Mouse (Mus musculus): Measurements from ENCODE around the gene Hax1. TPM values are rescaled to one million over a fixed set of nuclear protein-coding genes. Genes with fewer than 3 reads are reported as not detected.
A peak's percentile ranks its signal among the peaks of the same experiment; 100 is the strongest.

Hax1 gene
- total RNA-seq (2012; rRNA removed): 222 and 241 TPM in 2 replicates

DNA sequence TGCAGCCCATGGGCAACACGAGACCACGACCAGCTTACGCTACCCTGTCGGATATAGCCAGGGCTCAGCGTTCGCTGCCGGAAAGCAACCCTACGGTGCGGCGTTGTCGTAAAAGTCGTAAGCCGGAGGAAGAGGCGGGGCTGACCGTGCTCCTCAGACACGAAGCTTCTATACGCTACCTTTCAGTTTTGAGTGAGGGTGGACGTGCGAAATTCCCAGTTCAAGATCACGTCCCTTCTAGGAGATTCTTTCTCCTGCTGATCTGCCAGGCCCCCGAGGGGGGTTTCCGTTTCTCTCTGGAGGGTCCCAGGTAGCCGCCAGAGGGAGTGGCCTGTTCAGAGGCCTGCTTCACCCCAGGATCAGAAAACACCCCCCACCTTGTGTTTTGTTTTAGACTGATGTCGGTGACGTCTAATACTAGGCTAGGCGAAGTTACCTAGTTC, at the start of gene Hax1:
TSS of gene Hax1 (minus strand) at position 169 of the 443 bp plus-strand sequence.
- no peaks in the 10 kb centered on the region for H3K9me3 ChIP-seq (ENCODE audit: control insufficient read depth, insufficient read depth, low read depth, low read length)
- peak; percentile 89 for DNase-seq (ENCODE audit: low read depth, low spot score)
- H3K27ac ChIP-seq (ENCODE audit: insufficient read depth, low read depth, low read length, poor library complexity, severe bottlenecking): peak within 1 kb of the TSS; percentile 76
- peak within 1 kb of the TSS; percentile 81 to 88 for H3K4me3 ChIP-seq (ENCODE audit: insufficient read depth in 1 of 2, low read depth in 1 of 2, low read length in 2 of 2, poor library complexity in 1 of 2, severe bottlenecking in 1 of 2)
- peaks cover 20% of the 10 kb centered on the region for H3K36me3 ChIP-seq (ENCODE audit: control insufficient read depth, insufficient read depth, low read length, poor library complexity, severe bottlenecking)
- TF ChIP-seq ZNF384 (IDR thresholded peaks at IDR 0.05; ENCODE audit: low read depth, low read length) (no peak), HCFC1 (IDR thresholded peaks at IDR 0.05; ENCODE audit: borderline replicate concordance, insufficient read depth, low read length) (peak; percentile 63; the same call in 1 of the 2 replicates), CHD2 (IDR thresholded peaks at IDR 0.05; ENCODE audit: low read depth, low read length) (no peak; the same call in 1 of the 2 replicates)
- in situ Hi-C loops (cut with MboI; ENCODE audit: low sequenced_read_pairs in 2 of 2, unreplicated experiment in 2 of 2): no loop called here
- H3K9ac ChIP-seq (ENCODE audit: insufficient read depth, low read depth, low read length, poor library complexity, severe bottlenecking): peak within 1 kb of the TSS; percentile 87
- H3K4me1 ChIP-seq (ENCODE audit: control insufficient read depth in 2 of 2, insufficient read depth in 2 of 2, low read length in 2 of 2, poor library complexity in 1 of 2): no peaks in the 10 kb centered on the region

DNA sequence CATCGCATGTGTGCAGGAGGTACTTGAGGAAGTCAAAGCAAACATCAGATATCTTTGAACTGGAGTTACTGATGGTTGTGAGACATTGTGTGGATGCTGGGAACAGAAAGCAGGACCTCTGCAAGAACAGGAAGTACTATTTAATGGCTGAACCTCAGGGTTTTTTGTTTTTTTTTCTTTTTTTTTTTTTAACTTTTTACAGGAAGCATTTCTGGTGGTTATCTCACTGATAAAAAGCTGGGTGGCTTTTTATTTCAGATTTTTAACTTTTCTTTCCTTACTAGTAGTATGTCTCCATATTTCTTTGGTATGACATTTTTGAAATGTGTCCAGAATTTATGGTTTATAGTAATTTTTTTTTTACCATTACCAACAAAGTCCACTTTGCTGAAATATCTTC, 37.7 kb upstream of the Hax1 start:
- peaks cover 11% of the 10 kb centered on the region for H3K36me3 ChIP-seq (ENCODE audit: control insufficient read depth, insufficient read depth, low read length, poor library complexity, severe bottlenecking)
- H3K4me1 ChIP-seq (ENCODE audit: control insufficient read depth in 2 of 2, insufficient read depth in 2 of 2, low read length in 2 of 2, poor library complexity in 1 of 2): no peaks in the 10 kb centered on the region
- H3K9me3 ChIP-seq (ENCODE audit: control insufficient read depth, insufficient read depth, low read depth, low read length): no peaks in the 10 kb centered on the region
- in situ Hi-C loops (cut with MboI; ENCODE audit: low sequenced_read_pairs in 2 of 2, unreplicated experiment in 2 of 2): loop anchor here in 1 of 2 experiments (25.0 kb wide), 2 partner anchors 1349 to 1724 kb away; partner anchors contain the start of gene Khdc4
- DNase-seq (ENCODE audit: low read depth, low spot score): no peak
- H3K9ac ChIP-seq (ENCODE audit: insufficient read depth, low read depth, low read length, poor library complexity, severe bottlenecking): no peak overlapping the region
- H3K4me3 ChIP-seq (ENCODE audit: insufficient read depth in 1 of 2, low read depth in 1 of 2, low read length in 2 of 2, poor library complexity in 1 of 2, severe bottlenecking in 1 of 2): no peak overlapping the region
- no peak overlapping the region for H3K27ac ChIP-seq (ENCODE audit: insufficient read depth, low read depth, low read length, poor library complexity, severe bottlenecking)
- no peak for TF ChIP-seq CHD2 (IDR thresholded peaks at IDR 0.05; ENCODE audit: low read depth, low read length)
- no peak for TF ChIP-seq ZNF384 (IDR thresholded peaks at IDR 0.05; ENCODE audit: low read depth, low read length)
- no peak for TF ChIP-seq ZC3H11A (IDR thresholded peaks at IDR 0.05; ENCODE audit: borderline replicate concordance, low read depth, low read length)
- no peak for TF ChIP-seq MAFK (IDR thresholded peaks at IDR 0.05; ENCODE audit: insufficient read depth, low read depth, low read length)
- TF ChIP-seq HCFC1 (IDR thresholded peaks at IDR 0.05; ENCODE audit: borderline replicate concordance, insufficient read depth, low read length): no peak

DNA sequence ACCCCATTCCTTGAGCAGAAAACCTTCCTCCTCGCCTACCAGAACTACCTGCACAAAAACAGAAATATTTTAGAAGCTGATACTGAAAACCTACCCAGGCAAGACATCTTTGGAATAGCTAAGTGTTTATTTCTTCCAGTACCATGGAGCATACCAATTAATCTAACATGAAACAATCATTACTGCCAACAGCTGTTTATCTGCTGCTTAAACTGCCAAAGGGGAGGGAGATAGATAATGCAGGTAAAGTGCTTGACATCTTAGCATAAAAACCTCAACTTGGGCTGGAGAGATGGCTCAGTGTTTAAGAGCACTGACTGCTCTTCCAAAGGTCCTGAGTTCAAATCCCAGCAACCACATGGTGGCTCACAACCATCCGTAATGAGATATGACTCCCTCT, 36.1 kb upstream of the Hax1 start:
- no peak overlapping the region for H3K9ac ChIP-seq (ENCODE audit: insufficient read depth, low read depth, low read length, poor library complexity, severe bottlenecking)
- peaks cover 14% of the 10 kb centered on the region for H3K36me3 ChIP-seq (ENCODE audit: control insufficient read depth, insufficient read depth, low read length, poor library complexity, severe bottlenecking)
- no peaks in the 10 kb centered on the region for H3K9me3 ChIP-seq (ENCODE audit: control insufficient read depth, insufficient read depth, low read depth, low read length)
- in situ Hi-C loops (cut with MboI; ENCODE audit: low sequenced_read_pairs in 2 of 2, unreplicated experiment in 2 of 2): loop anchor here in 1 of 2 experiments (25.0 kb wide), 2 partner anchors 1347 to 1722 kb away; partner anchors contain the start of gene Khdc4
- no peak for DNase-seq (ENCODE audit: low read depth, low spot score)
- H3K27ac ChIP-seq (ENCODE audit: insufficient read depth, low read depth, low read length, poor library complexity, severe bottlenecking): no peak overlapping the region
- TF ChIP-seq CHD2 (IDR thresholded peaks at IDR 0.05; ENCODE audit: low read depth, low read length) (no peak), HCFC1 (IDR thresholded peaks at IDR 0.05; ENCODE audit: borderline replicate concordance, insufficient read depth, low read length) (no peak), ZC3H11A (IDR thresholded peaks at IDR 0.05; ENCODE audit: borderline replicate concordance, low read depth, low read length) (no peak), MAFK (IDR thresholded peaks at IDR 0.05; ENCODE audit: insufficient read depth, low read depth, low read length) (no peak), ZNF384 (IDR thresholded peaks at IDR 0.05; ENCODE audit: low read depth, low read length) (no peak)
- H3K4me1 ChIP-seq (ENCODE audit: control insufficient read depth in 2 of 2, insufficient read depth in 2 of 2, low read length in 2 of 2, poor library complexity in 1 of 2): no peaks in the 10 kb centered on the region
- no peak overlapping the region for H3K4me3 ChIP-seq (ENCODE audit: insufficient read depth in 1 of 2, low read depth in 1 of 2, low read length in 2 of 2, poor library complexity in 1 of 2, severe bottlenecking in 1 of 2)

DNA sequence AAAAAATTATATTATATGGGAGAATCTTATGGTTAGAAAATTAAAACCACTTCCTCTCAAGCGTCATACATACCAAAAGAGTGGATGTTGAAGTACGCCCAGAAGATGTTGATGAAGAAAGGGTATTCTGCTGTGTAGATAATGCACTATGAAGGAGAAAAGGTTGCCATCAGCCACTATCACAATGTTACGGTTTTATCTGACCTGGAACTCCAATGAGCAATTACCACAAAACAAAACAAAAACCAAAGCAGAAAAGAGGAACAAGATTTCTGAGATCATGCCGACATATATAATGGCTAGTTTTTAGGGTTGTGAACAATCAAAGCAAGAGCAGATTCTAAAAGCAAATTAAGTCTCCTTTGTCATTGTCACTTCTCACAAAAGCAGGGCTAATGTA, 18.0 kb upstream of the Hax1 start:
- peaks cover 33% of the 10 kb centered on the region for H3K36me3 ChIP-seq (ENCODE audit: control insufficient read depth, insufficient read depth, low read length, poor library complexity, severe bottlenecking)
- no peaks in the 10 kb centered on the region for H3K9me3 ChIP-seq (ENCODE audit: control insufficient read depth, insufficient read depth, low read depth, low read length)
- no peak overlapping the region for H3K27ac ChIP-seq (ENCODE audit: insufficient read depth, low read depth, low read length, poor library complexity, severe bottlenecking)
- no peak overlapping the region for H3K9ac ChIP-seq (ENCODE audit: insufficient read depth, low read depth, low read length, poor library complexity, severe bottlenecking)
- DNase-seq (ENCODE audit: low read depth, low spot score): no peak
- no peak for TF ChIP-seq MAFK (IDR thresholded peaks at IDR 0.05; ENCODE audit: insufficient read depth, low read depth, low read length)
- TF ChIP-seq ZC3H11A (IDR thresholded peaks at IDR 0.05; ENCODE audit: borderline replicate concordance, low read depth, low read length): no peak
- no peak for TF ChIP-seq HCFC1 (IDR thresholded peaks at IDR 0.05; ENCODE audit: borderline replicate concordance, insufficient read depth, low read length)
- TF ChIP-seq CHD2 (IDR thresholded peaks at IDR 0.05; ENCODE audit: low read depth, low read length): no peak
- H3K4me1 ChIP-seq (ENCODE audit: control insufficient read depth in 2 of 2, insufficient read depth in 2 of 2, low read length in 2 of 2, poor library complexity in 1 of 2): no peaks in the 10 kb centered on the region
- in situ Hi-C loops (cut with MboI; ENCODE audit: low sequenced_read_pairs in 2 of 2, unreplicated experiment in 2 of 2): no loop called here
- no peak overlapping the region for H3K4me3 ChIP-seq (ENCODE audit: insufficient read depth in 1 of 2, low read depth in 1 of 2, low read length in 2 of 2, poor library complexity in 1 of 2, severe bottlenecking in 1 of 2)

DNA sequence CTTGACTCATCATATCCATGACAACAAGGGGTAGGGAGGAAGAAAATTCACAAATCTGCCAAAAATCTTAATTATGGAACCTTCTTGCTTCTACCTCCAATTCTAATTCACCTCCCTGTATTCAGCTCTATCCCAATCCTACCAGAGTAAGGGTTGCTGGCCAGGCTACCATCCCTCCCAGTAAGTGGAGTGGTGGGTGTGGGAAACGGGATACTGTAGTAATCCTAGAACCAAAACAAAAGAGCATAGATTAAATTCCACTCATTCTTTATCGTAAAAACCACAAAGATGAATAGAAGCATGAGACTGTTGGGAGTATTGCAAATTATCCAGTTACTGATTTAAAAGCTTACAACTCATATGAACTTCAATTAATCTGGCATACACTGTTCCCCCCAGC, 11.7 kb upstream of the Hax1 start:
- peaks cover 38% of the 10 kb centered on the region for H3K36me3 ChIP-seq (ENCODE audit: control insufficient read depth, insufficient read depth, low read length, poor library complexity, severe bottlenecking)
- in situ Hi-C loops (cut with MboI; ENCODE audit: low sequenced_read_pairs in 2 of 2, unreplicated experiment in 2 of 2): no loop called here
- no peaks in the 10 kb centered on the region for H3K4me1 ChIP-seq (ENCODE audit: control insufficient read depth in 2 of 2, insufficient read depth in 2 of 2, low read length in 2 of 2, poor library complexity in 1 of 2)
- no peaks in the 10 kb centered on the region for H3K9me3 ChIP-seq (ENCODE audit: control insufficient read depth, insufficient read depth, low read depth, low read length)
- H3K4me3 ChIP-seq (ENCODE audit: insufficient read depth in 1 of 2, low read depth in 1 of 2, low read length in 2 of 2, poor library complexity in 1 of 2, severe bottlenecking in 1 of 2): no peak overlapping the region
- H3K9ac ChIP-seq (ENCODE audit: insufficient read depth, low read depth, low read length, poor library complexity, severe bottlenecking): no peak overlapping the region
- no peak overlapping the region for H3K27ac ChIP-seq (ENCODE audit: insufficient read depth, low read depth, low read length, poor library complexity, severe bottlenecking)
- no peak for TF ChIP-seq CHD2 (IDR thresholded peaks at IDR 0.05; ENCODE audit: low read depth, low read length)
- TF ChIP-seq ZC3H11A (IDR thresholded peaks at IDR 0.05; ENCODE audit: borderline replicate concordance, low read depth, low read length): no peak
- no peak for TF ChIP-seq ZNF384 (IDR thresholded peaks at IDR 0.05; ENCODE audit: low read depth, low read length)
- no peak for TF ChIP-seq HCFC1 (IDR thresholded peaks at IDR 0.05; ENCODE audit: borderline replicate concordance, insufficient read depth, low read length)
- no peak for TF ChIP-seq MAFK (IDR thresholded peaks at IDR 0.05; ENCODE audit: insufficient read depth, low read depth, low read length)
- DNase-seq (ENCODE audit: low read depth, low spot score): no peak

All from ES-E14 (cell line).